Mouse (Mus musculus) heart, adult 18-20 months (tissue): ENCODE measurements at regions not wholly inside any gene's neighbourhood (a gene's known extent, or its start where the extent isn't known, plus 50 kb on each side); places are given as distances from the start of the nearest gene placed in this dataset.

Experiments
- DNase-seq, 2 experiments: peaks; one replicate each; pipeline ENCODE4 v3.0.0; 2021 to 2022; ENCODE audit warnings: mixed read lengths in 1 of 2

- no peak for DNase-seq
Observed at GRCm38 (mm10) chr12:107837741-107838140, 165.7 kb downstream of the Bcl11b start.

GRCm38 (mm10) chr12:107844631-107845030 is 158.8 kb downstream of the Bcl11b start:
- DNase-seq, result no peak

DNA sequence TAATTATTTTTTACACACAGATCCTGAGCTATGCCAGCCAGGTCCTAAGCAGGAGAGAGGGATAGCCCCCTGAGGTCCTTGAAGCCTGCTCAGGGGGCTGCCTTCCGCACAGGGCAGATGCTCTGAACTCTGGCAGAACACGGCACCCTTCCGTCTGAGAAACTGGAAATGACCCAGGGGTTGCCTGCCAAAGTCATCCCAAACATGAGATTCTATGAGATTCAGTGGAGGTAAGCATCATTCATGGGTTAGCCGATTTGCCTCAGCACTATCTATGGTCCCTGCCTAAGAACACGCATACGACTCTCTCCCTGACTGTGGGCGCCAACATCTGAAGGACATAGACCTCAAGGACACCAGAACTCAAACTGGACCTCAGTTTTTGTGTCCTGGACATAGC is 152.8 kb downstream of the Bcl11b start:
- no peak for DNase-seq

GRCm38 (mm10) chr12:107852921-107853320 is 150.5 kb downstream of the Bcl11b start:
- DNase-seq, result no peak

DNA sequence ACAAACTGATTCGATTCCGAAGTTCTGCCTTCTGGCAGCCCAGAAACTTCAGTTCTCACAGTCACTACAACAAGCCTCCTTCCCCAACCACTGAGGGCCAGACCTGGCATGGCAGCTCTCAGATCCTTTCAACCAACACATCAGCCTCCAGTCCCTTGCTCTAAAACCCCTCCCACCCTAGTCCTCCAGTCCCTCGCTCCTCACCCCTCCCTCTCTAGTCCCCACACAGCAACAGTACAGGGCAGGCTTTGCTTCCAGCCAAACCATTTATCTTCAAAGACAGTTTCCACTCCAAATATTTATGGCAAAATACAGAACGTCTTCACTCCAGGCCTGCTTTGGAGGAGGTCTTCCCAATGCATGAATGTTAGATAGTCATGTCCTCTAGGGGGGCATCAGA is 147.9 kb downstream of the Bcl11b start:
- DNase-seq, result no peak

DNA sequence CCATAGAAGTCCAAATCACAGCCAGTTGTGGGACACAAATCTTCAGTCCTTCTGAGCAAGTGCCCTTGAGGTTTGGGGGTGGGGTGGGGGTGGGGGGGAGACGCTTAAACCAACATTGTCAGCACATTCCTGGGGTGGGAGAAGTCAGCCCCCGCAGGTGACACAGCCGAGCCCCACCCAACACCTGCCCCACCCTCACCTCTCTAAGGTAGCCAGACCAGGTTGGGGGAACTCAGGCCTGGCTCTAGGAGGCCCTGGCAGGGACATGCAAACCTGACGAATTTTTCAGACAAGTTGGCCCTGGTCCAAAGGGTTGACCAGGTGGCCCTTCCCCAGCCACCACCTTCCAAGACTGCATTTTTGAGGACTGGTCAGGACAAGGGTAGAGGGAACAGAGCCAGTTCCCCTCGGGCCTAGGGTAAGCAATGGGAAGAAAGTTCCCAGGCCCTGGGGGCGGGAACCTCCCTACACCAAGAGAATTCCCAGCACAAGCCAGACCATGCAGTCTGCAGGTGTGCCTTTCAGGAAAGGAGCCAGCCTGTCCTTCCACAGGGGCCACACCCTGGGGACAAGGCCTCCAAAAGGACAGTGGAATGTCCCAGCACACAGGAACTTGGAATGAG is 146.9 kb downstream of the Bcl11b start:
- no peak for DNase-seq

- no peak for DNase-seq
Observed at GRCm38 (mm10) chr12:107858536-107859280, 144.7 kb downstream of the Bcl11b start.

- DNase-seq, result no peak
Observed at GRCm38 (mm10) chr12:107859750-107860149, 143.7 kb downstream of the Bcl11b start.

DNA sequence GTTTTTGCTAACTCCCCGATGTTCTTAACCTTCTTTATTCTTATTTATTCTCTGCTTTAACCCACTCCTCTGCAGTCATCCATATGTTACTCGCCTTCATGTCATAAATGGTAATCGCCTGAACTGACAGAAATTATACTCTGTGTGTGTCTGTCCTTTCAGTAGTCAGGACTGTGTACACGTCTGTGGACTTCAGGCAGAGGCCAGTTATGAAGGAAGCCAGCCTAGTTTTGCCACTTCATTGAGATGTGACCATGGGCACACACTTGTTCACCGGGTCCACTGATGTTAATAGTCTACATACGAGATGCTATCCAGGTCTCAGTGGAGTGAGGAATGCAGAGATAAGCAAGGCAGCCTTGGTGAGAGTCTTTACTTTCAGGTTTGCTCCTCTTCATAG is 143.0 kb downstream of the Bcl11b start:
- no peak for DNase-seq
